Mouse (Mus musculus) skeletal muscle tissue, adult 2 months (tissue): ENCODE results near the gene Top2a.

ENCODE experiments used
- DNase-seq: peaks from one replicate; pipeline ENCODE4 v3.0.0-alpha.2; 2012; ENCODE audit warnings: low read depth, low spot score

Gene Top2a

GRCm38 (mm10) chr11:98982773-98983133 is 41.2 kb downstream of the Top2a start, which contains the start of gene Gjd3:
TSS of gene Gjd3 (minus strand) at chr11:98983016.
- DNase-seq, result no peak

DNA sequence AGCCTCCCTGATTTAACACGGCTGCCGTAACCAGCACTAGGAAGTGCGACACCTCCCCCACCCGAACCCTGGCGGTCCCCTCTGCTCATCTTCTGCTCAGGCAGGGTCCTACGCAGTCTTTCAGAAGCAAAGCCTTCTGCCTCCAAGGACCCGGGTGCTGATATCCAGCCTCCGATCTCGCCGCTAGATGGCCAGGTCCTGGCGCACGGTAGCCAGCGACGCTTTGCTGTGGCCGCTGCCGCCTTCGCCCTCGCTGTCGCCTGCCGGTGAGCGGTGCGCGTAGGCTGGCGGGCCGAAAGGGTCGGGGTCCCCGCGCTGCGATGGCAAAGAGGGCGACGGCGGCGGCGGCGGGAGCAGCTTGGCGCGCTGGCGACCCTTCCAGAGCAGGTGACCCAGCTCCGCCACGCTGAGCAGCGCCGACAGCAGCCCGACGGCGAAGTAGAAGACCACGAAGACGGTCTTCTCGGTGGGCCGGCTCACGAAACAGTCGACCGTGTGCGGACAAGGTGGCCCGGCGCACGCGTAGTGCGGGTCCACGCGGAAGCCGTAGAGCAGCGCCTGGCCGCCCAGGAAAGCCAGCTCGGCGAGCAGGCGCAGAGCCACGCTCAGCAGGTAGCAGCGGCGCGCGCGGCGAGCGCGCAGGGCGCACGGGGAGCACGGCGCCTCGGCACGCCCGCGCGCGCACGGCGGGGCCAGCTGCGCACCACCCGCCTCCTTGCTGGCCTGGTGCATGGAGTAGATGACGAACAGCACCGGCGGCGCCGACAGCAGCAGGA is 41.8 kb downstream of the Top2a start:
- no peak for DNase-seq

GRCm38 (mm10) chr11:98981289-98981996 is 42.5 kb downstream of the Top2a start:
- DNase-seq, result no peak

- DNase-seq, result no peak
Measured at GRCm38 (mm10) chr11:98979356-98979755, 44.6 kb downstream of the Top2a start.

GRCm38 (mm10) chr11:98978526-98979148 is 45.4 kb downstream of the Top2a start:
- DNase-seq, result no peak

DNA sequence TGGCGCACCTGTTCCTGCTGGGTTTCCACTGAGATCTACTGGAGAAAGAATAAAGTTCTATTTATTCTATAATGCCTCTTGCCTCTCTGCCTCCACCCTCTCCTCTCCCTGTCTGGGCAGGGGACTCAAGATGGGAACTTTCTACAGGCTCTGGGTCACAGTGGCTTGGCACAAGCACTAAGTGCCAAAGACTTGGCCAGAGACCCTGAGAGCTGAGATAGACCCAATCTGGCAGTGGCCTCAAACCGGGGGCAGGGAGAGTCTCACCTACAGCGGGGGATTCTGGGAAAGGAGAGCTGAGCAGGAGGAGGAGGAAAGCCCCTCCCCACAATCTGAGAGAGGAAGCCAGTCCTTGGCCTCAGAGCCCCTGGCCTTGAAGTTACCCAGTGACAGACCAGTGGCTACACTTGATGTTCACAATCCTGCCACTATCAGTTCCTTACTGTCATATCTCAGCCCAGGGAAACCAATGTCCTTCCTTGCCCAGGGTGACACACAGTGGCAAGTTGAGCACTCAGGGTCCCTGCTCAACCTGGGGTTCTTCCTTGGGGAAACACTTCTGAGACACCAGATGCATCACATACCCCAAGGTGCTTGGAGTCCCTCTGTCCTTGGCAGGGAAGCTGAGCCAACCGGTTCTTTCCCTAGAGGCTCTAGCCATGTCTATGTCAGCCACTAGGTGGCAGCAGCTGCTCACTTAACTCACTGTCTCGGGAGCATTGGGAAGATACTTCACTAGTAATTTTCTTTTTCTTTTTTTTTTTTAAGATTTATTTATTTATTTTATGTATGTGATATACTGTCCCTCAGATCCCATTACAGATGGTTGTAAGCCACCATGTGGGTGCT is 48.9 kb downstream of the Top2a start:
- DNase-seq, result peak; percentile 62

GRCm38 (mm10) chr11:98974213-98974612 is 49.8 kb downstream of the Top2a start:
- no peak for DNase-seq

- DNase-seq, result no peak
Measured at GRCm38 (mm10) chr11:98973584-98973983, 50.4 kb downstream of the Top2a start.

DNA sequence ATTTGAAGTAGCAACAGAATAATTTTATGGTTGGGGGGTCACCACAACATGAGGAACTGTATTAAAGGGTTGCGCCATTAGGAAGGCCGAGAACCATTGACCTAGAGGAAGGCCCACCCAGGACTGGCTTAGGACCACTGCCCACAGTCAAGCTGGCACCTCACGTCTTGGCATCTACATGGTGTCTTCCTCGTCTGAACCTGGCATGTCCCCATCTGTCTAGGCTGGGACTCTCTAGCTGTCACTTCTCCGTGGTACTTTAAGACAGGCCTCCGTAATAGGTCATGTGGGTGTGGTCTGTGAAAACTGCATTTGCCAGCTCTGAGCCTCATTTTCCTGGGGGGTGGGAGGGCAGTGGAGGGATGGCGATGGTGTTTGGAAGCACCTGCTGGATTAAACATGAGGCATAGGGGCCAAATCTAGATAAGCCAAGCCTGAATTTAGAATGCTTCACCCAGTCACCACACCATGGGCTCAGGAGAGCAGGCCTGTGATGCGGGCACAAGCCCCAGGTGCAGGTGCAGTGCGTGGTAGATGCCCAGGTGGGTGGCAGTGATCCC is 51.1 kb downstream of the Top2a start:
- DNase-seq, result no peak

GRCm38 (mm10) chr11:98972215-98972614 is 51.8 kb downstream of the Top2a start:
- no peak for DNase-seq

- no peak for DNase-seq
Measured at GRCm38 (mm10) chr11:98971316-98972031, 52.5 kb downstream of the Top2a start.

GRCm38 (mm10) chr11:98970191-98970925 is 53.6 kb downstream of the Top2a start:
- no peak for DNase-seq

DNA sequence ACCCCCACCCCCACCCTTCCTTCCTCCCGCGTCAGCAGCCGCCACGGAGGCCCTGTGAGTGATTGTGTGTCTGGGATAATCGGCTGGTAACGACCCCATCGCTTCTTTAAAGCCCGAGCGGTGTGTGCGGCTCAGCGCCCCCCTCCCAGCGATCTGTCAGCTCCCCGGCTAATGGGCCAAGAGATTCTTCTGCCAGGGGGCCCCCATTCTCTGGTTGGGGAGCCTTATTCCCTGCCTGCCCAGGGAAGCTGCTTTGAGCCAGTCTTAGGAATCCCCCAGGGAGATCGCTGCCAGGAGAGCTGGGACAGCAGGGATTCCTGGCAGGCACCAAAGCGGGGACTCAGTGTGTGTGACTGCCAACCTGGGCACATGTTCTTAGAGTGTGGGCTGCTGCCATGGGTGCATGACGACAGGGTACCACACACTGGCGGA is 54.5 kb downstream of the Top2a start:
- DNase-seq, result no peak

GRCm38 (mm10) chr11:98968716-98969495 is 55.1 kb downstream of the Top2a start:
- DNase-seq, result no peak

- no peak for DNase-seq
Measured at GRCm38 (mm10) chr11:98968079-98968478, 55.9 kb downstream of the Top2a start.

DNA sequence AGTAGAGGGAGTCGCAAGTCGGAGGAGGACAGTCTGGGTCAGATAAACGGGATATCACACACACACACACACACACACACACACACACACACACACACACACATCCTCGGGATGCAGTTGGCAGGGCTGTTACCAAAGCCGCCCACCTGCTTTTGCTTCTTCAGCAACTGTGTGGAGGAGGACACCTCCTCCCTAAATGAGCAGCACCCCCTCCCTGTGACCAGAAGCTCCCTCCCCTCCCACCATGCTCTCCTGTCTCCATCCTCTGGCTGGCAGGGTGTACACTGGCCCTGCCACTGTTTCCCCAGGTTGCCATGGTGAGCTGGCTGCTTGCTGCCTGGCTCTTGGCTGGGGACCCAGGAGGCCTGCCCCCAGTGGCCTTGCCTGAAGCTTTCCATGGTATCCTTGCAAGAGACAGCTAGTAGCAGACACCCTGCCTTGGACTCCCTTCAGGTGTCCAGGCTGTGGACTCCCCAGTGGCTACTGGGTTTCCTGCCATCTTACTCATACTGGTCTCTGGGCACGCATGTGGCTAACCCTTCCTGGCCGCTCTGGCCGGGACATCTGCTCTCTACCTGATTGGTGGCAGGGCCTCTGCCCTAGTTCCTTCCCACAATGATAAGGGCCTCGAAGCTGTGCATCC is 57.4 kb downstream of the Top2a start:
- DNase-seq, result peak; percentile 94

GRCm38 (mm10) chr11:98965416-98966077 is 58.4 kb downstream of the Top2a start:
- DNase-seq, result no peak
